Mouse (Mus musculus) cerebellum, postnatal 4 days (tissue): ENCODE measurements around the gene Vmn1r4.

Source experiments
- DNase-seq, 2 experiments: peaks; one replicate each; pipeline ENCODE4 v3.0.0; 2022; ENCODE audit warnings: low spot score in 2 of 2, mixed read lengths in 1 of 2

Gene Vmn1r4

DNA sequence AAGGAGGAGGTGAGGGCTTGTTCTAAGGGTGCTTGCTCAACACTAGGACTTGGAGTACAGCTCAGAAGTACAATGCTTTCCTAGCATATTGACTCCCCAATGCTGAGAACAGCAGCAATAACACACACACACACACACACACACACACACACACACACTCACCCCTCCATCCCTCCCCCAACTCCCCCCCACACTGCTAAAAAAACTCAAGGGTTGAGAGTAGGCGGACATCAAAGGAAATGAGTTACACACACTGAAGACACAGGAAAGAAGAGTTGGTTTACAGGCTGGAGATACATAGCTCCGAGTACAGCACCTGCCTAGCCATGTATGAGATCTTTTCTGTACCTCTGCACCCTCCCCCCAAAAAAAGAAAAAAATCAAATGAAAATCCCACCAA, 7.5 kb upstream of the Vmn1r4 start:
- DNase-seq: no peak

DNA sequence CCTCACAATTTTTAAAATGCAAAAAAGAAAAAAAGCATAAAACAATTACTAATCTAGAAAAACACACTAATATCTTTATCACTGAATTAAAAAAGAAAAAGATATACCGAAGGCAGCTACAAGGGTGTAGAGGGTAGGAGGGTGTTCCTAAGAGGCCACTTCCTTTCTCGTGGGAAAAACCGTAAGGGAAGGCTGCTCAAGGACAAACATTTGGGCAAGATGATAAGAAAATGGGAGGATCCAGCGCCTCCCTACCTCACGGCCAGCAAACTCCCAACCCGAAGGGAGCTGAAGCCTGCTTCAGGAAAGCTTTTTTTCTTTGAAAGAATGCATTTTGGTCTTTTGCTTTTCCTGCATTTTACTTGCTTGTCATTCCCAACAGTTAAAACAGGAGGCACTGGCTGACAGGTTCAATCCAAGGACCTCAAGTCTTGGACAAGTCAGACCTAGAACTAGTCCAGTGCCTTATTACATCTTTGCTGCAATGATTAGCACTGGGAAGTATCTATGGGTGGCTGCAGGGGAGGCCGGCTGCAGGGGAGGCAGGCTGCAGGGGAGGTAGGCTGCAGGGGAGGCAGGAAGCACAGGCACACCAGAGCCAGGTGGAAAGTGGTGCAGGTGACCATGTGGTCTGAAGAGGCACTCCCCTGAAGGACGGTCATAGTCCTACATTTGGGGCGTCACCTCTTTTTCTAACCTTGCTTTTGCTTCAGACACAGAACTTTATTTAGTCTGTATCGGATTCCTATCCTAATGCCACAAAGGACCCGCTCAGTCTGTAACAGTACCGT, 6.0 kb upstream of the Vmn1r4 start:
- no peak for DNase-seq

DNA sequence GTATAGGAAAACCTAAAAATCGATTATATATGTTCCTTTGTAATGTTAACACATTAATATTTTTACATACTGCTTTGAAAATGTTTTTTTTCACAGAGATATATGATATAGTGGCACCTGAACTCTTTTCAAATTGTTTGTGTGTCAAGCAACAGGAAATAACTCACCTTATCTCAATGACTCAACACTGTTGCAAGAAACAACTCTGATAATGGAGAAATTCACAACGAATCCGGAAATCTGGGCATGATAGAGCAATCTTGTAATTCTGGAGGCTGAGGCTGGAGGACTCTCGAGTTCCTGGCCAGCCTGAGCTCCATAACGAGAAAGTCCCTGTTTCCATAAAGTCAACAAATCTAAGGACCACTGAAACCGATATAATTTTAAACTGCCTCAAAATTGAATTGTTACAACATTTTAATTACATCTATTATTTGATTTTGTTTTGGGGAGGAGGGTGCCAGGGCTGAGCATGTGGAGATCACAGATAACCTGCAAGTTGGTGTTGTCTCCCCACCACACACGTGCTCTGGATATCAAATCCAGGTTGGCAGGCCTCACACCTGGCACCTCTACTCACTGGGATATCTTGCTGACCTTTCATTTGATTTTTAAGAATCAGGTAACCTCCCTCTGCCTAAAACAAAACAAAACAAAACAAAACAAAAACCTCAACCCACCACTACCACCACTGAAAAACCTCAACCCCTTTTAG, 4.3 kb upstream of the Vmn1r4 start:
- no peak for DNase-seq

DNA sequence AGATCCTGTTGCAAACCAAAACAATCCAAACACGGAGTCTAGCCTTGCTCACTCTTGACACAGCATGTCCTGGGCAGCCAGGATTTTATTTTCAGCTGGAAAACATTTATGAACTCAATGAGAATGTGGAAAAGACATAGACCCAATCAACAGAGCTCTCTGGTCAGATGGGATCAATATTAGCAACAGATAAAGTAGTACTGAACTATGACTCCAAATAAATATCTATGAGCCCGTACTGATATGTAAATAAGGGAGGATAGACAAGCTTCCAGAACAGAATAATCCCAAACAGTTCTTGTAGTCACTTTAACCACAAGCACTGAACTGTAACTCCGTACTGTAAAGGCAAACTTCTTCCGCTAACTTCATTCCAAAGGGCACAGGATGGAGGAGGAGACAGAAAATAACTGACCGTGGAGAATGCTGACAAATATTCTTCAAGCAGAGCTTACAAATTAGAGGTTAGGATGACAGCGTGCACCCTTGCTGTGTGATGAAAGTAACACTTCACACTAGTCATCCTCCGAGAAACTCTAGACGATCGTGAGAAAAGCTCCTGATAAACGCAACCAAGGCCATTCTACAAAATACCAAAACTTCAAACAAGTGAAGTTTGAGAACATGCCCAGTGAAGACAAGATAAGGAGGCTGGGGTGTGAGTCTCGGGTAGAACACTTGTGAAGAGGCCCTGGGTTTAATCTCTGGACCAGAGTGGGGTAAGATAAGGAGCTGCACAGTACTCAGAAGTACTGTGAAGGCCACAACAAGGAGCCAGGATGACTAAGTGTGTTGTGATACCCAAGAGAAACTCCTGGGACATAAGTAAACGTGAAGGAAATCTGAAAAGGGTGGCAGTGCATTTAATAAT, 3.4 kb upstream of the Vmn1r4 start:
- DNase-seq: no peak

DNA sequence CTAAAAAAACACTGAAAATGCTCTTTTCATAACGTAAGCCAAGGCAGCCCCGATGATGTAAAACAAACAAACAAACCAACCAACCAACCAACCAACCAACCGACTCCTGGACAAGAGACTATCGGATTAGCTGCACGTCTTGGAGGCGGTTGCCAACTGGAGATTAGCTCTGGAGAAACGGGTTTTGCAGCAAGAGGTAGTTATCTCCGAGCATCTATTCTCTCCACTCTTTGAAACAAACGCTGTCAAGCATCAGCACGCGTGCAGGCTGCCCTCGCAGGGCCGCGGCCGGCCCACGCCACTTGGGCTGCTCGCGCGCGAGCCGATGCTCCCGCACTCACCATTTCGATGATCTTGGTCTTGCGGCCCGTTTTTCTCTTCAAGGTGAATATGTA, 487 bp upstream of the Vmn1r4 start:
- DNase-seq: no peak

DNA sequence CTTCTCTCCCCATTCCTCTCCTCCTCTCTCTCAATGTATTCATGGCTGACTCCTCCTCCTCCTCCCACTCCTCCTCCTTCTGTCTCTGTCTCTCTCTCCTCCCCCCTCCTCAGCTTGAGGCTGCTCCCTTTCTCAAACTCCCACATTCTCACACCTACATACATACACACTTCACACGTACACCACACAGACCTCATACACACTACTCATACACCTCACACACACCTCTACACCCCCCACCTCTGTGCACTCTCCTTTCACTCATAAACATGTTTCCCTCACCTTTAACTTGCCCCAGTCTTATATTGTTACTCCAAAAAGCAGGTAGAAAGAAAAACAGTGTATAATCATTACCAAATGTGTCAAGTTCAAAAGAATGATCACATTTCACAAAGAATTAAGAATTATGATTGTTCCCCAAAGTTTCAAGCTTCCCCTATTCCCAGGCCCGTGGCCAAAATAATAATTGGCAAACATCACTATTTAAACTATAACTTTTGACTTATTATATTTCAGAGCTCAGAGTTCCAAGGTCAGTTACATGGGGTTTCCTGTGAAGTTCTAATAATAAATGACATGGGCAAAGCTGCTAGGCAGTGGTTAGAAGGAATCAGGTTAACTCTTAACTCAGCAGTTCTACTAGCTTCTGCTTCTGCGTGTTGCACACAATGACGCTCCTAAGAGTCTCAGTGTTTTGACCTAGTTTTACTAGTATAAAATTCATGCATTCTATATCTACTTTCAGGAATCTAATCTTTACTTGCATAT, 8.0 kb downstream of the Vmn1r4 start:
- DNase-seq: no peak

DNA sequence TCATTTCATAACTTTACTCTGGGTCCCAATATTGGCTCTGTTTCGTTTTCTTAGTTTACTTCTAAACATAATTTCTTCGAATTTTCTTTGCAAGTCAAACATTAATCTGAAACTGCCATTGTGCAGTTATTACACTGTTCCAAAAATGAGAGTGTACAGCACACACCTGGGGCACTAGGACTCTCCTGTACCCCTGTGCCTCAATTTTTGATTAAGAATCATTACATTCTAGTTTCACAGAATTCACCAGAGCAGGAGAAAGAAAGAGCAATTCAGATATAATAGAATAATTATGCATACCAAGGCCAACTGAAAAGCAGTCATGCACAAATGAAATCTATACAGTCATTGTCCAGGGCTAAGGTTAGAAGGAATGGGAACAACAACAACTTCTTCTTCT, 8.6 kb downstream of the Vmn1r4 start:
- no peak for DNase-seq

DNA sequence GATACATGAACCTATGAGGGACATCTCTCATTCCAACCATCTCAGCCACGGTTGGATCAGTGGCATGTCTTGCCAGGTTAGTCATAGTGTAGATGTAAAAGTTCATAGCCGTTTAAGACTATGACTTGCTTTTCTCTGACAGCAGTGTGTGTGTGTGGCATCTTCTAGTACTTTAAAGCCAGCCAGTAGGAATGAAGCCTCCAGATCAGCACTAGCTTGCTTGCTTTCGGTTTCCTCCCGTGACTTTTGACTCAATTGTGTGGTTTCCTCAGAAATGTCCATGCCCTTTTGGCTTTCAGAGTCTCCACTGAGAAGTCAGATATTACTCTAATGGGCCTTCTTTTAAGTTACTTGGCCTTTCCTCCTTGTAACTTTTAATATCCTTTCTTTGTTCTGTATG, 10.6 kb downstream of the Vmn1r4 start:
- no peak for DNase-seq

DNA sequence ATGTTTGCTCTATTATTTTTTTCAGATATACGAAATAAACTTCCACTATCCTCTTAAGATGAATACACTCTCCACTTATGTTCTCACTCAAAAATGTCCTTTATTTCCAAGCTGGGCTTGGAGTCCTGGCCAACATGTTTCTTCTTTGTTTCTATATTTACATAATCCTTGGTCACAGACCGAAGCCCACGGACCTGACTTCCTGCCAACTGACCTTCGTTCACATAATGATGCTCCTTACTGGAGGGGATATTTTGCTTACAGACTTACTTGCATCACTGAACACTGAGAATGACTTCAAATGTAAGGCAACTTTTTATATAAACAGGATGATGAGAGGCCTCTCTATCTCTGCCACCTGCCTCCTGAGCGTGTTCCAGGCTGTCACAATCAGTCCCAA, 32.6 kb downstream of the Vmn1r4 start:
- DNase-seq: no peak

DNA sequence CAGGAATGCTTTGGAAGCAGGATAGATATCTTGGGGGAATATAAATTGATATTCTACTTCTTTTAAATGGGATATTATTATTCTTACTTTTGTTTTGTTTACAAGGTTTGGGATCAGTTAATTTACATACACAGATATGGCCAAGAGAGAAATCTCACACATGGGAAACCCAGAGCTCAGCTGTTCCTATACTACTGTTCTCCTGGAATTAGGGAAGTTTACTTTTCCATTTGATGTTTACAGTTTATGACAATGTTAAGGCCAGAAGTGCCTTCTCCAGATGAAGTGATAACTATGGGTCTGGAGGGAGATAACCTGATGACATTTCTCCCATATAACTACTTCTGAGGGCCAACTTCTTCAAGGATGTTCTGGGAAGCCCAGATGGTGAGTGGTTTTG, 46.2 kb downstream of the Vmn1r4 start, which contains the start of gene Vmn1r5:
Gene Vmn1r5, plus strand, starts transcription at position 301 of the 400 bp plus-strand sequence.
- no peak for DNase-seq

DNA sequence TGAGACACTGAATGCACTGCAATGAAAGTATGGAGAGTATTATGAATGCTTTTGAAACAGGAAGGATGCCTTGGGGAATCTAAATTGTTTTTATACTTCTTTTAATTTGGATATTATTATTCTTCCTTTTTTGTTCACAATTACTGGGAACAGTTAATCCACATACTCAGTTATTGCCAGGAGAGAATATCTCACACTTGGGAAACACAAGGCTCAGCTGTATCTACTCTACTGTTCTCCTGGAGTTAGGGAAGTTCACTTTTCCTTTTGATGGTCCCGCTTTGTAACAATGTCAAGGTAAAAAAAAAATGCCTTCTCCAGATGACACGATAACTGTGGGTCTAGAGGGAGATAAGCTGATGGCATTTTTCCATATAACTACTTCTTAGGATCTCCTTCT, 73.1 kb downstream of the Vmn1r4 start, which contains the start of gene Vmn1r6:
Gene Vmn1r6, plus strand, starts transcription at position 301 of the 400 bp plus-strand sequence.
- no peak for DNase-seq
